Mouse (Mus musculus): ENCODE data around the gene Fam122a.

- TF ChIP-seq CTCF (IDR thresholded peaks at IDR 0.05; ENCODE audit: borderline replicate concordance, insufficient read depth, low read length) (no peak), POLR2A (IDR thresholded peaks at IDR 0.05; ENCODE audit: low read depth, low read length) (no peak)
Measured at GRCm38 (mm10) chr19:24523476-24524313, 46.5 kb upstream of the Fam122a start.
